Mouse (Mus musculus) cerebellum, adult 18-20 months (tissue): Measurements from ENCODE around the gene Agbl1.

Experiments
- DNase-seq, 2 experiments: peaks; one replicate each; pipeline ENCODE4 v3.0.0; 2021

Agbl1 gene

GRCm38 (mm10) chr7:76971334-76971733 is 741.6 kb downstream of the Agbl1 start:
- peak; percentile 18 to 24 for DNase-seq

- DNase-seq, result peak; percentile 7 to 9
Measured at GRCm38 (mm10) chr7:77009571-77009970, 779.9 kb downstream of the Agbl1 start.

- DNase-seq, result no peak
Measured at GRCm38 (mm10) chr7:77029019-77029418, 799.3 kb downstream of the Agbl1 start.

GRCm38 (mm10) chr7:77076033-77076432 is 846.3 kb downstream of the Agbl1 start:
- no peak for DNase-seq

GRCm38 (mm10) chr7:77087266-77087665 is 857.6 kb downstream of the Agbl1 start:
- DNase-seq, result no peak

- DNase-seq, result no peak
Measured at GRCm38 (mm10) chr7:77095153-77095552, 865.5 kb downstream of the Agbl1 start.

- DNase-seq, result peak in 1 of 2 experiments; percentile 2
Measured at GRCm38 (mm10) chr7:77114021-77114420, 884.3 kb downstream of the Agbl1 start.

GRCm38 (mm10) chr7:77129045-77129444 is 899.4 kb downstream of the Agbl1 start:
- DNase-seq, result no peak

GRCm38 (mm10) chr7:77131950-77132349 is 902.3 kb downstream of the Agbl1 start:
- peak; percentile 5 to 8 for DNase-seq

GRCm38 (mm10) chr7:77132615-77133420 is 903.1 kb downstream of the Agbl1 start:
- peak; percentile 17 to 24 for DNase-seq

GRCm38 (mm10) chr7:77134860-77135259 is 905.2 kb downstream of the Agbl1 start:
- DNase-seq, result no peak

- DNase-seq, result no peak
Measured at GRCm38 (mm10) chr7:77138707-77139106, 909.0 kb downstream of the Agbl1 start.

- DNase-seq, result no peak
Measured at GRCm38 (mm10) chr7:77147527-77147926, 917.8 kb downstream of the Agbl1 start.

GRCm38 (mm10) chr7:77148820-77149219 is 919.1 kb downstream of the Agbl1 start:
- DNase-seq, result no peak

GRCm38 (mm10) chr7:77149846-77150245 is 920.2 kb downstream of the Agbl1 start:
- no peak for DNase-seq

GRCm38 (mm10) chr7:77152393-77152792 is 922.7 kb downstream of the Agbl1 start:
- DNase-seq, result no peak

- DNase-seq, result no peak
Measured at GRCm38 (mm10) chr7:77152909-77153308, 923.2 kb downstream of the Agbl1 start.

GRCm38 (mm10) chr7:77164921-77165320 is 935.2 kb downstream of the Agbl1 start:
- DNase-seq, result no peak
